Mouse (Mus musculus) lung, embryonic 16.5 days (tissue): ENCODE data around the gene Mss51. TPM values are rescaled to one million over a fixed set of nuclear protein-coding genes. Genes with fewer than 3 reads are reported as not detected.

Experiments used
- ATAC-seq: fragments of 200-750 bp; cut with Nextera tagmentation; 2 replicates; pipeline ENCODE4 v1.8.0; 2017; ENCODE audit warnings: low read depth, mild to moderate bottlenecking, moderate library complexity
- H3K27ac ChIP-seq: fragments of 300-500 bp; sonication (generic); 2 replicates; pipeline ENCODE4 v1.5.1; 2014; ENCODE audit warnings: mild to moderate bottlenecking, control low read depth, low read length
- H3K27me3 ChIP-seq: fragments of 300-500 bp; sonication (generic); 2 replicates; pipeline ENCODE4 v1.6.1; 2014; ENCODE audit warnings: low read depth, low read length, mixed read lengths; ENCODE audit not compliant: control insufficient read depth, insufficient read depth
- H3K36me3 ChIP-seq: fragments of 300-500 bp; sonication (generic); 2 replicates; pipeline ENCODE4 v1.6.1; 2014; ENCODE audit warnings: low read length; ENCODE audit not compliant: control insufficient read depth, insufficient read depth
- H3K4me1 ChIP-seq: fragments of 300-500 bp; sonication (generic); replicated peaks from 2 replicates; pipeline ENCODE4 v1.6.1; 2014; ENCODE audit warnings: low read length, mixed read lengths; ENCODE audit not compliant: control insufficient read depth, insufficient read depth
- H3K4me2 ChIP-seq: fragments of 300-500 bp; sonication (generic); 2 replicates; pipeline ENCODE4 v1.6.1; 2014; ENCODE audit warnings: low read depth, low read length, control low read depth
- H3K4me3 ChIP-seq: fragments of 300-500 bp; sonication (generic); 2 replicates; pipeline ENCODE4 v1.5.1; 2014; ENCODE audit warnings: mild to moderate bottlenecking, low read length, control low read depth
- H3K9ac ChIP-seq: fragments of 300-500 bp; sonication (generic); 2 replicates; pipeline ENCODE4 v1.6.1; 2014; ENCODE audit warnings: low read length, control low read depth
- H3K9me3 ChIP-seq: fragments of 300-500 bp; sonication (generic); 2 replicates; pipeline ENCODE4 v1.6.1; 2016; ENCODE audit warnings: low read length; ENCODE audit not compliant: control insufficient read depth
- WGBS: fragments of 180-500 bp; shearing (Covaris S2); extraction: QIAGEN DNeasy Blood & Tissue Kit; methylation state at CpG from one replicate; pipeline ENCODE4 v1.1.7; 2014; 5-methylcytosine and 5-hydroxymethylcytosine counted together
- polyA plus RNA-seq: library from polyadenylated mRNA; unstranded; fragments of >200 nt; fragmentation: Nextera tagmentation; extraction: Ambion mirVana; gene quantifications from 2 replicates; pipeline ENCODE4 v1.2.1, GENCODE M21; 2015

Gene Mss51
- polyA plus RNA-seq, 1 experiment from 2014 or later: 0.45 TPM

DNA sequence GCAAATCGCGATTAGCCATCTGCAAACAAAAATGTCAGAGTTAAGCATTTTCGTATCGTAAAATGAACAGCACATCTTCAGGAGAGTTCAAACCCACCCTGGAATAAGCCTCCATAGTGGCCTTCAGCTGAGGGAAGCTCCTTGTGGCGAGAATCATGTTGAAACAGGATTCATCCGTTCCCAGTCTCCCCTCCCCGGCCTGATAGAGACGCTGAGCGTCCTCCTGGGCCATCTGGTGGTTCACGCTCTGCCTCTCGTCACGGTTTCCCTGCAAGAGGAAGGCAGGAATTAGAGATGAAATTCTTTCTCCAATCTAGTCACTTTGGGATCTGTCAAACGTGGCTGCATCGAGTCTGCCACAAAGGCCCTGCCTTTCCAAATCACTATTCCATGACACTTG is 36.5 kb downstream of the Mss51 start:
- Histone ChIP-seq H3K9ac (no peak overlapping the region), H3K27ac (no peak overlapping the region), H3K4me2 (no peak overlapping the region), H3K4me3 (no peak overlapping the region), H3K27me3 (no peaks in the 10 kb centered on the region), H3K9me3 (no peaks in the 10 kb centered on the region), H3K36me3 (peaks cover 52% of the 10 kb centered on the region), H3K4me1 (no peaks in the 10 kb centered on the region)
- WGBS: 75% methylated on average over 14 of the region's 14 CpGs
- no peak for ATAC-seq

DNA sequence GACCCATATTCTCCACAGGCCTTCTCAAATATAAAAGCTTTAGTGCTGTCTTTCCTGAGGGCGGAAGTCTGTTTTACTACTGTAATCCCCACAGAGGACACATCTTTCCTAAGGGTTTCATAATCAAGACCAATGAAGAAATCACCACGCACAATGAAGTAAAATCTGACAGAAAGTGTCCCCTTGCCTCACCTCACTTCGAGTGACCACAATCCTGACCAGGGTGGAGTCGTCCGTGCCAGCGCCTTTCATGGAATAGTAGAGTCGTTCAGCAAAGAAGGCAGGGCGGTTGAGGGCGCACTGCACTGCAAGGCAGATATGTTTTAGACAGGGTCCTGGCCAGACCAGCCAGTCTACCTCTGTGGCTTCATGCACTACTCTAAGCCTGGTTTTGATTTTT is 38.3 kb downstream of the Mss51 start:
- Histone ChIP-seq H3K4me2 (no peak overlapping the region), H3K9ac (no peak overlapping the region), H3K4me1 (no peaks in the 10 kb centered on the region), H3K27ac (no peak overlapping the region), H3K9me3 (no peaks in the 10 kb centered on the region), H3K36me3 (peaks cover 44% of the 10 kb centered on the region), H3K4me3 (no peak overlapping the region), H3K27me3 (no peaks in the 10 kb centered on the region)
- ATAC-seq: no peak
- 94% methylated on average over 9 of the region's 9 CpGs for WGBS

DNA sequence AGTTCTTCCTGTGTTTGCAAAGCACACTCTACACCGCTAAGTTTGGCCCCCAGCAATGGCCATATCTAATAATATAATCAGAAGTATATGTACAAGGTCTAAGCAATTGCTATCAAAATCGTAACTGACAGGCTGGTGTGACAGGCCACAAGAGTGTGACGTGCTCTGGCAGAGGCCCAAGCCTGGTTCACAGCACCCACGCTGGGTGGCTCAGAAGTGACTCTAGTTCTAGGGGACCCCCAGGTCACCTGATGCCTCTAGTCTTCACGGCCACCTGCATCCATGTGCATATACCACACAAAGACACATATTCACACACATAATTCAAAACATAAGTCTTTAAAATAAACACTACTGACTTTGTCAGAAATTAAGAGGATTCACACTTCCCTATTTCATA is 43.8 kb downstream of the Mss51 start:
- Histone ChIP-seq H3K4me1 (0 out of 2 replicates have a peak, but pooled peaks cover 2% of the 10 kb centered on the region), H3K27me3 (no peaks in the 10 kb centered on the region), H3K4me2 (no peak overlapping the region), H3K9ac (no peak overlapping the region), H3K9me3 (no peaks in the 10 kb centered on the region), H3K27ac (no peak overlapping the region), H3K36me3 (peaks cover 15% of the 10 kb centered on the region), H3K4me3 (no peak overlapping the region)
- no peak for ATAC-seq
- WGBS: 84% methylated on average over 5 of the region's 5 CpGs

DNA sequence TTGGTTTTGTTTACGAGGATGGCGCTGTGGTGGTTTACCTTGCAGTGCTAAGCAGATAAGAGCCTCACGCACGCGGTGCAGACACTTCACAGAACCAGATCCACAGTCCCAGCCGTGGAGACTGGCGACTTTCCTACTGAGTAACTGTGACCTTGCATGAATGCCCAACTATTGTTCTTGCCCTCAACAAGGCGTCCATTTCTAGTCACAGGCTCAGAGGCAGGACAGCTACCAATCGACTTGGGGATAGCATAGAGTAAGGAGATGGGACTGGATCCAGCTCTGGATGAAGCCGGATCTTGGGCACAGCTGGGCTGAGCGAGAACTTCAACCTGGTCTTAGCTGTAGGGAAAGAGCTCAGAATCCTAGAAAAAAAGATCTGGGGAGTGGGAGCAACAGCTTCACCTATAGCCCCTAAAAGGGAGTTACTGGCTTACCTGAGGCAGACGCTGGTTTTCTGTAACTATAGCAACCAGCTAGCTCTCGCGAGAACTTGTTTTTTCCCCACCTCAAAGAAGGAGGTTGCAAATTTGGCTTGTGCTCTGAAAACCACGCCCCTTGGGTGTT is 44.9 kb downstream of the Mss51 start, which contains the start of gene Cfap70:
TSS of gene Cfap70 (minus strand) at position 462 of the 567 bp plus-strand sequence.
- Histone ChIP-seq H3K9ac (peak within 1 kb of the TSS; percentile 60), H3K4me1 (peaks cover 2% of the 10 kb centered on the region; the same call in 1 of the 2 replicates), H3K27me3 (no peaks in the 10 kb centered on the region), H3K36me3 (peaks cover 13% of the 10 kb centered on the region), H3K27ac (no peak within 1 kb of the TSS), H3K9me3 (no peaks in the 10 kb centered on the region), H3K4me2 (peak within 1 kb of the TSS; percentile 67), H3K4me3 (peak within 1 kb of the TSS; percentile 55)
- ATAC-seq: peak; percentile 69
- 3% methylated on average over 15 of the region's 15 CpGs for WGBS

DNA sequence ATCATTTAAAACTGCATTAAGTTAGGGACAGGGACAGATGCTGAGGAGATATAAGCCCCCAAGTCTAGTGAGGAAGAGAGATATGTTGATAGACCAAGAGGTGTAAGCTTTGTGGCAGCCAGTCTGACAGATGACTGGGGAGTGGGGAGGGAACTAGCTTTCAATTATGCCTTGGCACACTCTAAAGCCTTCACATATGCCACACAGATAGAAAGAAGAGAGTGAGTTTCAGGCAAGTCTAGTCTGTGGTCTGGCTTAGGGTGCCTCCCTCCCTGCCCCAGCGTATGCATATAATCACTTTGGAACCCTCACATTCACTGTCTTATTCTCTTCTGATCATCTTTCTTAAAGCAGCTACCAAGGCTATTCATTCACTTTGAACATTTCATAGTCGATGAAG is 45.4 kb downstream of the Mss51 start:
- no peaks in the 10 kb centered on the region for H3K9me3 ChIP-seq
- peaks cover 2% of the 10 kb centered on the region; the same call in 1 of the 2 replicates for H3K4me1 ChIP-seq
- H3K36me3 ChIP-seq: peaks cover 8% of the 10 kb centered on the region
- H3K4me2 ChIP-seq: peak overlapping the region; percentile 67
- 13% methylated on average over 2 of the region's 2 CpGs for WGBS
- no peak overlapping the region for H3K27ac ChIP-seq
- no peaks in the 10 kb centered on the region for H3K27me3 ChIP-seq
- no peak for ATAC-seq
- peak overlapping the region; percentile 55 for H3K4me3 ChIP-seq
- peak overlapping the region; percentile 60 for H3K9ac ChIP-seq

DNA sequence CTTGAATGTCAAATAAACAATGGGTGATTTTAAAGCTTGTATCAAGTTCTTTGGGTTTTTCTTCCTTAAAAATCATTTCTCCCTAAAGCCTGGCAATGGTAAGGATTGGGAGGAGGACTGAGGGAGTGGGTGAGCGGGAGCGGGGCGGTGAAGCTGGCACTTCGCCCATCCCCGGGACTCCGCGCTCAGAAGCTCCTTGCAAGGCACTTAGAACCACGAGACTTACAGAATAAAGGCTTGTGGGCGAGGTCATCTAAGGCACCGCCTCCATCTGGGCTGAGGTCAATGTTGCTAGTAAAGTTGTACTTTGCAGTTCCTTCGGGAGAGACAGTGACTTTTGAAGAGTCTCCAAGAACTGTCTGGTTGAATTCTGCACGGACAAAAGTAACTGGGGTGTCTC is 49.5 kb downstream of the Mss51 start:
- Histone ChIP-seq H3K9me3 (no peaks in the 10 kb centered on the region), H3K4me2 (peak overlapping the region; percentile 12; the same call in 1 of the 2 replicates), H3K36me3 (no peaks in the 10 kb centered on the region), H3K4me3 (no peak overlapping the region), H3K27me3 (no peaks in the 10 kb centered on the region), H3K4me1 (peaks cover 2% of the 10 kb centered on the region; the same call in 1 of the 2 replicates), H3K27ac (no peak overlapping the region), H3K9ac (no peak overlapping the region)
- no peak for ATAC-seq
- 35% methylated on average over 12 of the region's 12 CpGs for WGBS

DNA sequence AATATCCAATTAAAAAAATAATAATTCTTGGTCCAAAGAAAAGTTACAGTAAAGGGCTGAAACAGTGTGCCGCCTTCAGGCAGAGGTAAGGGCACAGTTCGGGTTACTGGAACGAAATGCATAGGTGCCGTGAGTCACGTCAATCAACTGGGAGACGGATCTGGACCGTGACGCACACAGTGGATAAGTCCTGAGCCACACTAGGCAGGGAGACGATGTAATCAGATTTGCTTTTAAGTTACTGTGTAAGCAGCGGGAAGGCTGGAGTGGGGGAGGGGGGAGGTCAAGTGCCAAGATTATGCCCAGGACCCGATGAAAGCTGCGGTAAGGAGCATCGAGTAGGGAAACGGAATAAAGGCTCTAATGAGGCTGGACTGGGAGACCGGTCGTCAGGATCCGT is 54.4 kb downstream of the Mss51 start:
- H3K9me3 ChIP-seq: no peaks in the 10 kb centered on the region
- no peaks in the 10 kb centered on the region for H3K36me3 ChIP-seq
- no peaks in the 10 kb centered on the region for H3K27me3 ChIP-seq
- H3K27ac ChIP-seq: no peak overlapping the region
- H3K9ac ChIP-seq: no peak overlapping the region
- H3K4me3 ChIP-seq: no peak overlapping the region
- no peak for ATAC-seq
- WGBS: 43% methylated on average over 17 of the region's 17 CpGs
- H3K4me1 ChIP-seq: no peaks in the 10 kb centered on the region; the same call in 1 of the 2 replicates
- no peak overlapping the region for H3K4me2 ChIP-seq

DNA sequence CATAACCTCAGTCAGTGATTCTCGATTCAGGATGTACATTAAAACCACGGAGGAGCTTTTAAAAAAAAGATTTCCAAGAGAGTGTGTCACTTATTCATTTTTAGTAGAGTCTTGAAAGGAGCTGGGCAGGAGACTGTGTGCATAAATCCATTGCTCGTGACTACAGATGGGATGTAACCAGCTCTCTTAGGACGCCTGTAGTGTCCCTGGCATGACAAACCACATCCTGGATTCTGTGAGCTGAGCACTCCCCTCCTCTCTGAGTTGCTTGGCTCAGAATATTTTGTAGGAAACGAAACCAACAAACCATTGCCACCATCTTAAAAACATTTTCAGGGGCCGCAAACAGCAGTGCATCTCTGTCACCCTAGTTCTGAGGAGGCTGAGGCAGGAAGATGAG is 59.7 kb downstream of the Mss51 start:
- no peak overlapping the region for H3K4me3 ChIP-seq
- H3K9ac ChIP-seq: no peak overlapping the region
- no peak for ATAC-seq
- H3K27ac ChIP-seq: no peak overlapping the region
- H3K4me2 ChIP-seq: no peak overlapping the region
- WGBS: 65% methylated on average over 6 of the region's 6 CpGs
- no peaks in the 10 kb centered on the region for H3K9me3 ChIP-seq
- H3K27me3 ChIP-seq: no peaks in the 10 kb centered on the region
- no peaks in the 10 kb centered on the region for H3K36me3 ChIP-seq
- no peaks in the 10 kb centered on the region for H3K4me1 ChIP-seq
